Mouse (Mus musculus) brown adipose tissue, adult 24 weeks (tissue): Measurements from ENCODE around the gene Prss27. TPM values are rescaled to one million over a fixed set of nuclear protein-coding genes. Genes with fewer than 3 reads are reported as not detected.

ENCODE experiments used
- H3K27ac ChIP-seq: fragments of 200-500 bp; replicated peaks from 2 replicates; pipeline ENCODE4 v1.5.1; 2012; ENCODE audit warnings: low read depth, mild to moderate bottlenecking, low read length
- H3K4me1 ChIP-seq: fragments of 200-500 bp; 2 replicates; pipeline ENCODE4 v1.6.1; 2012; ENCODE audit warnings: low read length, mixed read lengths; ENCODE audit not compliant: control insufficient read depth, insufficient read depth, insufficient read length
- H3K4me3 ChIP-seq: fragments of 200-500 bp; 2 replicates; pipeline ENCODE4 v1.5.1; 2012; ENCODE audit warnings: low read depth, mild to moderate bottlenecking, low read length, moderate library complexity; ENCODE audit not compliant: insufficient read depth
- polyA plus RNA-seq: library from polyadenylated mRNA; stranded (reverse); fragments of >200 nt; gene quantifications from 2 replicates; pipeline ENCODE4 v1.2.4, GENCODE M21; 2012; ENCODE audit not compliant: missing spikeins, insufficient read depth, insufficient read length

The Prss27 gene
- polyA plus RNA-seq = 1.7 and 3.0 TPM in 2 replicates

GRCm38 (mm10) chr17:24037844-24038243 lies at the start of gene Prss27:
Gene Prss27, plus strand, starts transcription at chr17:24038144.
- Histone ChIP-seq H3K4me1 (no peaks in the 10 kb centered on the region), H3K27ac (no peak within 1 kb of the TSS), H3K4me3 (no peak within 1 kb of the TSS)

GRCm38 (mm10) chr17:23989802-23990201 lies 48.1 kb upstream of the Prss27 start:
- Histone ChIP-seq H3K4me1 (no peaks in the 10 kb centered on the region), H3K4me3 (no peak overlapping the region), H3K27ac (no peak overlapping the region)

- Histone ChIP-seq H3K4me3 (no peak overlapping the region), H3K4me1 (no peaks in the 10 kb centered on the region), H3K27ac (no peak overlapping the region)
Observed at GRCm38 (mm10) chr17:23992789-23993553, 45.0 kb upstream of the Prss27 start.

- no peaks in the 10 kb centered on the region for H3K4me1 ChIP-seq
- H3K4me3 ChIP-seq = no peak overlapping the region
Observed at GRCm38 (mm10) chr17:23993559-23994428, 44.1 kb upstream of the Prss27 start.

GRCm38 (mm10) chr17:23994667-23995066 lies 43.3 kb upstream of the Prss27 start:
- Histone ChIP-seq H3K4me3 (no peak overlapping the region), H3K27ac (no peak overlapping the region), H3K4me1 (no peaks in the 10 kb centered on the region)

More at GRCm38 (mm10) chr17:23993559-23994428, 44.1 kb upstream of the Prss27 start:
- H3K27ac ChIP-seq = no peak overlapping the region

GRCm38 (mm10) chr17:23995421-23995820 lies 42.5 kb upstream of the Prss27 start:
- no peak overlapping the region for H3K27ac ChIP-seq
- H3K4me1 ChIP-seq = no peaks in the 10 kb centered on the region
- H3K4me3 ChIP-seq = no peak overlapping the region

- Histone ChIP-seq H3K27ac (no peak within 1 kb of the TSS), H3K4me1 (no peaks in the 10 kb centered on the region), H3K4me3 (no peak within 1 kb of the TSS)
Observed at GRCm38 (mm10) chr17:23997901-23998300, 40.0 kb upstream of the Prss27 start, which contains the start of gene Prss22. Gene Prss22, minus strand, starts transcription at chr17:23998100.

GRCm38 (mm10) chr17:23998383-23998782 lies 39.6 kb upstream of the Prss27 start:
- Histone ChIP-seq H3K4me3 (no peak overlapping the region), H3K27ac (no peak overlapping the region)

GRCm38 (mm10) chr17:24000404-24000803 lies 37.5 kb upstream of the Prss27 start:
- no peaks in the 10 kb centered on the region for H3K4me1 ChIP-seq
- no peak overlapping the region for H3K27ac ChIP-seq
- H3K4me3 ChIP-seq = no peak overlapping the region

More at GRCm38 (mm10) chr17:23998383-23998782, 39.6 kb upstream of the Prss27 start:
- no peaks in the 10 kb centered on the region for H3K4me1 ChIP-seq

- Histone ChIP-seq H3K4me3 (no peak overlapping the region), H3K27ac (no peak overlapping the region), H3K4me1 (peaks cover 3% of the 10 kb centered on the region; the same call in 1 of the 2 replicates)
Observed at GRCm38 (mm10) chr17:24004071-24004665, 33.8 kb upstream of the Prss27 start.

GRCm38 (mm10) chr17:24005049-24005448 lies 32.9 kb upstream of the Prss27 start:
- H3K4me1 ChIP-seq = peaks cover 3% of the 10 kb centered on the region; the same call in 1 of the 2 replicates
- no peak overlapping the region for H3K27ac ChIP-seq
- no peak overlapping the region for H3K4me3 ChIP-seq

GRCm38 (mm10) chr17:24006930-24007329 lies 31.0 kb upstream of the Prss27 start:
- Histone ChIP-seq H3K4me1 (peaks cover 3% of the 10 kb centered on the region; the same call in 1 of the 2 replicates), H3K27ac (peak overlapping the region; percentile 48; the same call in 1 of the 2 replicates), H3K4me3 (no peak overlapping the region)

- peaks cover 3% of the 10 kb centered on the region; the same call in 1 of the 2 replicates for H3K4me1 ChIP-seq
- no peak overlapping the region for H3K4me3 ChIP-seq
Observed at GRCm38 (mm10) chr17:24007391-24007790, 30.6 kb upstream of the Prss27 start.

GRCm38 (mm10) chr17:24008105-24008504 lies 29.8 kb upstream of the Prss27 start:
- Histone ChIP-seq H3K4me3 (no peak overlapping the region), H3K27ac (no peak overlapping the region), H3K4me1 (peaks cover 3% of the 10 kb centered on the region; the same call in 1 of the 2 replicates)

More at GRCm38 (mm10) chr17:24007391-24007790, 30.6 kb upstream of the Prss27 start:
- H3K27ac ChIP-seq = peak overlapping the region; percentile 48; the same call in 1 of the 2 replicates

GRCm38 (mm10) chr17:24009617-24010016 lies 28.3 kb upstream of the Prss27 start:
- no peak overlapping the region for H3K4me3 ChIP-seq
- peaks cover 3% of the 10 kb centered on the region; the same call in 1 of the 2 replicates for H3K4me1 ChIP-seq
- no peak overlapping the region for H3K27ac ChIP-seq
